Mouse (Mus musculus): ENCODE results near the gene Wdsub1. TPM values are rescaled to one million over a fixed set of nuclear protein-coding genes. Genes with fewer than 3 reads are reported as not detected.
"Not testable (repeated sequence)": the region's sequence is repeated elsewhere in the genome, so short reads cannot be mapped to it uniquely, and the experiment has no call there.

Gene Wdsub1
- total RNA-seq, 1 experiment = 20.7 TPM

DNA sequence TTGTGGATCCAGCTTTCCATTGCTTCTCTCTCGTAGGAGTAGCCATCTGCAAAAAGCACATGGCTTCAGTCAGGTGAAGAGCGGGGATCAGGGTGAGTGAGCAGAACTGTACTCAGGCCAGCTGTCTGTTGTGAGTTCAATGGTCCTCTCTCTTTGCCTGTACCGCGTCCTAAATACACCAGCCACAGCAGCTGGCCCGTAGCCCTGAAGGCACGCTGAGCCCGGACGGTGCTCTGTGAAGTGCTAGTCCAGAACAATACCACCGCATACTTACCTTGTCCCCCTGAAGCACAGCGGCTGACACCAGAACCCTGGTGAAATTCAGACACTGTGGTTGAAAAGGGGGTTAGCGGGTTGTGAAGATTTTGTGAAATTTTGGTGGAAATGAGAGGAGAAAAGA is 29.5 kb downstream of the Wdsub1 start:
- no peak overlapping the region for H3K4me3 ChIP-seq (ENCODE audit: insufficient read depth in 1 of 2, low read depth in 1 of 2, low read length in 2 of 2, poor library complexity in 1 of 2, severe bottlenecking in 1 of 2)
- no peak overlapping the region for H3K9ac ChIP-seq (ENCODE audit: insufficient read depth, low read depth, low read length, poor library complexity, severe bottlenecking)
- DNase-seq (ENCODE audit: low read depth, low spot score) = no peak
- in situ Hi-C loops (cut with MboI; ENCODE audit: low sequenced_read_pairs in 2 of 2, unreplicated experiment in 2 of 2) = no loop called here
- H3K27ac ChIP-seq (ENCODE audit: insufficient read depth, low read depth, low read length, poor library complexity, severe bottlenecking) = no peak overlapping the region
- no peaks in the 10 kb centered on the region for H3K9me3 ChIP-seq (ENCODE audit: control insufficient read depth, insufficient read depth, low read depth, low read length)
- TF ChIP-seq MAFK (IDR thresholded peaks at IDR 0.05; ENCODE audit: insufficient read depth, low read depth, low read length) = no peak
- TF ChIP-seq ZC3H11A (IDR thresholded peaks at IDR 0.05; ENCODE audit: borderline replicate concordance, low read depth, low read length) = no peak
- TF ChIP-seq CHD2 (IDR thresholded peaks at IDR 0.05; ENCODE audit: low read depth, low read length) = no peak
- TF ChIP-seq HCFC1 (IDR thresholded peaks at IDR 0.05; ENCODE audit: borderline replicate concordance, insufficient read depth, low read length) = no peak
- no peak for TF ChIP-seq ZNF384 (IDR thresholded peaks at IDR 0.05; ENCODE audit: low read depth, low read length)
- peaks cover 4% of the 10 kb centered on the region; the same call in 1 of the 2 replicates for H3K36me3 ChIP-seq (ENCODE audit: control insufficient read depth, insufficient read depth, low read length, poor library complexity, severe bottlenecking)
- peaks cover 0 to 4% of the 10 kb centered on the region in 2 experiments; a peak in 1 of 4 replicates for H3K4me1 ChIP-seq (ENCODE audit: control insufficient read depth in 2 of 2, insufficient read depth in 2 of 2, low read length in 2 of 2, poor library complexity in 1 of 2)

DNA sequence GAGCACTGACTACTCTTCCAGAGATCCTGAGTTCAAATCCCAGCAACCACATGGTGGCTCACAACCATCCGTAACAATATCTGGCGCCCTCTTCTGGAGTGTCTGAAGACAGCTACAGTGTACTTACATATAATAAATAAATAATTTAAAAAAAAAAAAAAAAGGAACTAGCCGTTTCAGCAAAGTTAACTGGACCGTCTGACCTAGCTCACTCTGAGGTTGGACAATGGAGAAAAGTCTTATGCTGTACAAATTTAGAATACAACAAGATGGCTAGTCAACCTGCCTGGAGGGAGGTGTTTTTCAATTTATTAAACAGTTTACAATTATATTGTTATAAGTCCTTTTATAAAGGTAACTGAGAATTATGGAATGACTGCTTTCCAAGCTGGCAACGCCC is 30.5 kb downstream of the Wdsub1 start:
- in situ Hi-C loops (cut with MboI; ENCODE audit: low sequenced_read_pairs in 2 of 2, unreplicated experiment in 2 of 2); H3K36me3 ChIP-seq (ENCODE audit: control insufficient read depth, insufficient read depth, low read length, poor library complexity, severe bottlenecking): not testable (repeated sequence)

DNA sequence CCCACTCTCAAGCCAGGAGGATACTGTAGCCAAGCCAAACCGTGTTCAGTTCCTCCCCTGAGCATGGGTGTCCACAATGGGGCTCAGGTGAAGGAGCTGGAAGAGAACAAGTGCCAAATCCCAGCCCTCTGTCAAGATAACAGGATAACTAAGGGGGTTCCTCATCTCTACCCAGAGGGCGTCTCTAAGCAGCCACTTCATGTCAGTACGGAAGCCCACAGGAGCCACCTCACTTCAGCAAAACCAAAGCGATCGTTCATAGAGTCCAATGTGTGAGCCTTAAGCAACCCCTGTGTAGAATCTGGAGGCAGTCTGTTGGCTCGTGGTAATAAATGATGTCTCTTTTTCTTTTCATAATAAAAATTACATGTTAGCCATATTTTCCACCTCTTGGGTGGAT is 38.5 kb downstream of the Wdsub1 start:
- H3K36me3 ChIP-seq (ENCODE audit: control insufficient read depth, insufficient read depth, low read length, poor library complexity, severe bottlenecking) = peaks cover 34% of the 10 kb centered on the region
- TF ChIP-seq HCFC1 (IDR thresholded peaks at IDR 0.05; ENCODE audit: borderline replicate concordance, insufficient read depth, low read length) (no peak), ZC3H11A (IDR thresholded peaks at IDR 0.05; ENCODE audit: borderline replicate concordance, low read depth, low read length) (no peak), MAFK (IDR thresholded peaks at IDR 0.05; ENCODE audit: insufficient read depth, low read depth, low read length) (no peak), ZNF384 (IDR thresholded peaks at IDR 0.05; ENCODE audit: low read depth, low read length) (no peak), CHD2 (IDR thresholded peaks at IDR 0.05; ENCODE audit: low read depth, low read length) (no peak)

More for the DNA sequence above, 30.5 kb downstream of the Wdsub1 start:
- H3K27ac ChIP-seq (ENCODE audit: insufficient read depth, low read depth, low read length, poor library complexity, severe bottlenecking); DNase-seq (ENCODE audit: low read depth, low spot score); H3K4me3 ChIP-seq (ENCODE audit: insufficient read depth in 1 of 2, low read depth in 1 of 2, low read length in 2 of 2, poor library complexity in 1 of 2, severe bottlenecking in 1 of 2); H3K4me1 ChIP-seq (ENCODE audit: control insufficient read depth in 2 of 2, insufficient read depth in 2 of 2, low read length in 2 of 2, poor library complexity in 1 of 2); H3K9ac ChIP-seq (ENCODE audit: insufficient read depth, low read depth, low read length, poor library complexity, severe bottlenecking); H3K9me3 ChIP-seq (ENCODE audit: control insufficient read depth, insufficient read depth, low read depth, low read length): not testable (repeated sequence)

DNA sequence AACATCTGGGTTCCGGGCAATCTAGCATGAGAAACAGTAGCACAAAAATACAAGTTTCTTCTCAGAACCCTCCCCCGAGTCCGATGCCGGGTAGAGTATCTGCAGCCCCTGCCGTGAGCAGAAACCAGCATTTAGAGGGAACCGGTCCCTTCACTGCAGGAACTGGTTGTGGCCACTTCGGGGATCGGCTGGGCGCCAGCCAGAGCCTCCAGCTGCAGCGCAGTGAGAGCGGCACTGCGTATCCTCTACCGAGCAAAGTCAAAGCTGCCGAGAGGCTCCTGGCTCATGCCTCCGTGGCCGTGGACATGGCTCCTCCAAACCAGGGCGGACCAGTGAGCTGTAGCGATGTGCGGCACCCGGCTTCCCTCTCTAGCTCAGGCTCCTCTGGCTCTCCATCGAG is 39.2 kb downstream of the Wdsub1 start:
- no peak for TF ChIP-seq ZNF384 (IDR thresholded peaks at IDR 0.05; ENCODE audit: low read depth, low read length)
- no peak for TF ChIP-seq CHD2 (IDR thresholded peaks at IDR 0.05; ENCODE audit: low read depth, low read length)
- TF ChIP-seq HCFC1 (IDR thresholded peaks at IDR 0.05; ENCODE audit: borderline replicate concordance, insufficient read depth, low read length) = no peak
- no peak for TF ChIP-seq MAFK (IDR thresholded peaks at IDR 0.05; ENCODE audit: insufficient read depth, low read depth, low read length)
- no peak for TF ChIP-seq ZC3H11A (IDR thresholded peaks at IDR 0.05; ENCODE audit: borderline replicate concordance, low read depth, low read length)
- in situ Hi-C loops (cut with MboI; ENCODE audit: low sequenced_read_pairs in 2 of 2, unreplicated experiment in 2 of 2) = no loop called here
- no peak for DNase-seq (ENCODE audit: low read depth, low spot score)
- Histone ChIP-seq H3K4me1 (ENCODE audit: control insufficient read depth in 2 of 2, insufficient read depth in 2 of 2, low read length in 2 of 2, poor library complexity in 1 of 2) (peaks cover 2 to 13% of the 10 kb centered on the region in 2 experiments; a peak in 2 of 4 replicates), H3K9ac (ENCODE audit: insufficient read depth, low read depth, low read length, poor library complexity, severe bottlenecking) (no peak overlapping the region), H3K4me3 (ENCODE audit: insufficient read depth in 1 of 2, low read depth in 1 of 2, low read length in 2 of 2, poor library complexity in 1 of 2, severe bottlenecking in 1 of 2) (peak overlapping the region; percentile 12 to 26; a peak in 3 of 4 replicates), H3K36me3 (ENCODE audit: control insufficient read depth, insufficient read depth, low read length, poor library complexity, severe bottlenecking) (peaks cover 39% of the 10 kb centered on the region), H3K27ac (ENCODE audit: insufficient read depth, low read depth, low read length, poor library complexity, severe bottlenecking) (no peak overlapping the region), H3K9me3 (ENCODE audit: control insufficient read depth, insufficient read depth, low read depth, low read length) (no peaks in the 10 kb centered on the region)

More for the DNA sequence above, 38.5 kb downstream of the Wdsub1 start:
- in situ Hi-C loops (cut with MboI; ENCODE audit: low sequenced_read_pairs in 2 of 2, unreplicated experiment in 2 of 2) = no loop called here
- H3K4me1 ChIP-seq (ENCODE audit: control insufficient read depth in 2 of 2, insufficient read depth in 2 of 2, low read length in 2 of 2, poor library complexity in 1 of 2) = peaks cover 2 to 13% of the 10 kb centered on the region in 2 experiments; a peak in 2 of 4 replicates
- DNase-seq (ENCODE audit: low read depth, low spot score) = no peak
- H3K4me3 ChIP-seq (ENCODE audit: insufficient read depth in 1 of 2, low read depth in 1 of 2, low read length in 2 of 2, poor library complexity in 1 of 2, severe bottlenecking in 1 of 2) = no peak overlapping the region
- H3K9me3 ChIP-seq (ENCODE audit: control insufficient read depth, insufficient read depth, low read depth, low read length) = no peaks in the 10 kb centered on the region
- H3K27ac ChIP-seq (ENCODE audit: insufficient read depth, low read depth, low read length, poor library complexity, severe bottlenecking) = no peak overlapping the region
- no peak overlapping the region for H3K9ac ChIP-seq (ENCODE audit: insufficient read depth, low read depth, low read length, poor library complexity, severe bottlenecking)

DNA sequence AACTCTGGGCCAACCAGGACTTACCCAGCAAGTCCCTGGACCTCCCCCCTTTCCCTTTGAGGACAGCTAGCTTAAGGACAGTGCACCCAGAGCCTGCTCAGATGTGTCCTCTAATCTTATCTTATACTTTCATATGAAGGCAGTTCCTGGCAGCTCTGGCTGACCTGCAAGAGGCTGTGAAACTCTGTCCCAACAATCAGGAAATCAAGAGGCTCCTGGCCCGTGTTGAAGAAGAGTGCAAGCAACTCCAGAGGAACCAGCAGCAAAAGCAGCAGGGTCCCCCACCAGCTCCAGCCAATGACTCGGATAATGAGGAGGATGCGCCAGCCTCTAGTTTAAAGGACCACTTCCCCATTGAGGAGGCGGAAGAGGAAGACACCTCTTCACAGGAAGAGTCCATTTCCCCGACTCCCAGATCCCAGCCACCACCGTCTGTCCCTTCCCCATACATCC is 39.8 kb downstream of the Wdsub1 start:
- peaks cover 2 to 13% of the 10 kb centered on the region in 2 experiments; a peak in 2 of 4 replicates for H3K4me1 ChIP-seq (ENCODE audit: control insufficient read depth in 2 of 2, insufficient read depth in 2 of 2, low read length in 2 of 2, poor library complexity in 1 of 2)
- in situ Hi-C loops (cut with MboI; ENCODE audit: low sequenced_read_pairs in 2 of 2, unreplicated experiment in 2 of 2) = no loop called here
- TF ChIP-seq ZNF384 (IDR thresholded peaks at IDR 0.05; ENCODE audit: low read depth, low read length) = no peak
- TF ChIP-seq CHD2 (IDR thresholded peaks at IDR 0.05; ENCODE audit: low read depth, low read length) = no peak
- TF ChIP-seq ZC3H11A (IDR thresholded peaks at IDR 0.05; ENCODE audit: borderline replicate concordance, low read depth, low read length) = no peak
- no peak for TF ChIP-seq MAFK (IDR thresholded peaks at IDR 0.05; ENCODE audit: insufficient read depth, low read depth, low read length)
- no peak for TF ChIP-seq HCFC1 (IDR thresholded peaks at IDR 0.05; ENCODE audit: borderline replicate concordance, insufficient read depth, low read length)
- no peak overlapping the region for H3K27ac ChIP-seq (ENCODE audit: insufficient read depth, low read depth, low read length, poor library complexity, severe bottlenecking)
- peak overlapping the region in 1 of 2 experiments; percentile 26; a peak in 1 of 4 replicates for H3K4me3 ChIP-seq (ENCODE audit: insufficient read depth in 1 of 2, low read depth in 1 of 2, low read length in 2 of 2, poor library complexity in 1 of 2, severe bottlenecking in 1 of 2)
- DNase-seq (ENCODE audit: low read depth, low spot score) = no peak
- H3K9ac ChIP-seq (ENCODE audit: insufficient read depth, low read depth, low read length, poor library complexity, severe bottlenecking) = no peak overlapping the region
- peaks cover 43% of the 10 kb centered on the region for H3K36me3 ChIP-seq (ENCODE audit: control insufficient read depth, insufficient read depth, low read length, poor library complexity, severe bottlenecking)
- no peaks in the 10 kb centered on the region for H3K9me3 ChIP-seq (ENCODE audit: control insufficient read depth, insufficient read depth, low read depth, low read length)

Measured in ES-E14 (cell line).